Mouse (Mus musculus) kidney, adult 2 months (tissue): ENCODE results near the gene Grik1.

ENCODE experiments used
- CTCF ChIP-seq: fragments of 200-500 bp; conservative IDR thresholded peaks from 2 replicates; pipeline ENCODE4 v1.5.1; 2011; ENCODE audit warnings: low read depth, mild to moderate bottlenecking, control low read depth, low read length, moderate library complexity, mixed read lengths; ENCODE audit not compliant: insufficient read depth, insufficient read length
- POLR2A ChIP-seq: fragments of 200-500 bp; IDR thresholded peaks from one replicate; pipeline ENCODE4 v1.6.1; 2011; ENCODE audit warnings: low read depth, low read length, control low read depth

- TF ChIP-seq CTCF (no peak), POLR2A (no peak)
Measured at GRCm38 (mm10) chr16:88044321-88044720, 245.7 kb downstream of the Grik1 start.
